Mouse (Mus musculus) limb, embryonic 11.5 days (tissue): ENCODE results near the gene Dbnl. TPM values are rescaled to one million over a fixed set of nuclear protein-coding genes. Genes with fewer than 3 reads are reported as not detected.

ENCODE experiments used
- ATAC-seq: fragments of 200-750 bp; cut with Nextera tagmentation; 2 replicates; pipeline ENCODE4 v1.8.0; 2017; ENCODE audit warnings: low read depth; ENCODE audit not compliant: insufficient number of reproducible peaks, low FRiP score, low TSS enrichment
- DNase-seq: peaks from one replicate; pipeline ENCODE4 v3.0.0-alpha.2; 2015; ENCODE audit warnings: low spot score
- H3K27ac ChIP-seq: fragments of 300-500 bp; sonication (generic); replicated peaks from 2 replicates; pipeline ENCODE4 v1.5.1; 2014; ENCODE audit warnings: low read depth, mild to moderate bottlenecking, low read length
- H3K27me3 ChIP-seq: fragments of 300-500 bp; sonication (generic); 2 replicates; pipeline ENCODE4 v1.6.1; 2014; ENCODE audit warnings: mild to moderate bottlenecking, low read length, mixed read lengths; ENCODE audit not compliant: control insufficient read depth, insufficient read depth
- H3K36me3 ChIP-seq: fragments of 300-500 bp; sonication (generic); 2 replicates; pipeline ENCODE4 v1.6.1; 2014; ENCODE audit warnings: mild to moderate bottlenecking, low read length, moderate library complexity, mixed read lengths; ENCODE audit not compliant: control insufficient read depth, insufficient read depth
- H3K4me1 ChIP-seq: fragments of 300-500 bp; sonication (generic); 2 replicates; pipeline ENCODE4 v1.6.1; 2014; ENCODE audit warnings: low read length, mixed read lengths; ENCODE audit not compliant: control insufficient read depth, insufficient read depth
- H3K4me2 ChIP-seq: fragments of 300-500 bp; sonication (generic); 2 replicates; pipeline ENCODE4 v1.6.1; 2014; ENCODE audit warnings: low read depth, mild to moderate bottlenecking, moderate library complexity; ENCODE audit not compliant: severe bottlenecking
- H3K4me3 ChIP-seq: fragments of 300-500 bp; sonication (generic); 2 replicates; pipeline ENCODE4 v1.5.1; 2014; ENCODE audit warnings: low read depth, low read length
- H3K9ac ChIP-seq: fragments of 300-500 bp; sonication (generic); 2 replicates; pipeline ENCODE4 v1.6.1; 2014; ENCODE audit warnings: mild to moderate bottlenecking, low read length
- H3K9me3 ChIP-seq: fragments of 300-500 bp; sonication (generic); 2 replicates; pipeline ENCODE4 v1.6.1; 2016; ENCODE audit warnings: low read length; ENCODE audit not compliant: control insufficient read depth
- WGBS: fragments of 180-500 bp; shearing (Covaris S2); extraction: QIAGEN DNeasy Blood & Tissue Kit; methylation state at CpG from one replicate; pipeline ENCODE4 v1.1.7; 2014; 5-methylcytosine and 5-hydroxymethylcytosine counted together
- polyA plus RNA-seq: library from polyadenylated mRNA; unstranded; fragments of >200 nt; fragmentation: Nextera tagmentation; extraction: Ambion mirVana; gene quantifications from 2 replicates; pipeline ENCODE4 v1.2.1, GENCODE M21; 2014

Dbnl gene
- polyA plus RNA-seq, 1 experiment from 2014 or later = 127 TPM

- no peaks in the 10 kb centered on the region for H3K27me3 ChIP-seq
- WGBS = 77% methylated on average over 6 of the region's 6 CpGs
- H3K9ac ChIP-seq = peak overlapping the region; percentile 81
- peaks cover 3% of the 10 kb centered on the region; the same call in 1 of the 2 replicates for H3K4me1 ChIP-seq
- peak overlapping the region; percentile 80 for H3K4me2 ChIP-seq
- ATAC-seq (0 out of 2 replicates have a peak, but pooled peaks have one; percentile 4), DNase-seq (no peak)
- H3K4me3 ChIP-seq = peak overlapping the region; percentile 74
- peak overlapping the region; percentile 77; the same call in 1 of the 2 replicates for H3K27ac ChIP-seq
- H3K36me3 ChIP-seq = peaks cover 10% of the 10 kb centered on the region; the same call in 1 of the 2 replicates
- H3K9me3 ChIP-seq = no peaks in the 10 kb centered on the region
Observed at GRCm38 (mm10) chr11:5789071-5789753, 924 bp downstream of the Dbnl start.

DNA sequence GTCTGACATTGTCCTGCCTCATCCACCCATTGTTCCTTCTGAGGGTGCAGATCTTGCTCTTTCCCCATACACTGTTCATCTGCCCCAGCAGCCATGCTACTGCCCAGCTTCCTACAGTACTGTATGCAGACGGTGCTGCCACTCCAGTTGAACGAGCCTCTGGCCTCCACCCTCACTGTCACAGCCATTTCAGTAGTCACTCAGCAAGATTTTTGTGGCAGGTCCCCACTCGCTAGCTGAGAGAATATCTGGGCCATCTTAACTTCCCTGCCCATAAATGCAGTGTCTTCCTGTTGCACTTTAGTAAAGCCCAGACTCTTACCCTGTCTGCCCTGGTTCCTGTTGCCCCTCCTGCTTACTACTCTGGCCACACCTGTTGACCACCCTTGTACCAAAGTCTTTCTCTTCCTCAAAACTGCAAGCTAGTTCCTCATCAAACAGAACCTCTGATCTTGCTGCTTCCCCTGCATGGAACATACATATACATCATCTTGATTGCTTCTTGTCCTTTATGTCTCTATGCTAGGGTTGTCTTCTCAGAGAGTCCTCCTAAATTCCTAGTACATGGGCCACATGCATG, 1.6 kb downstream of the Dbnl start:
- Histone ChIP-seq H3K9me3 (no peaks in the 10 kb centered on the region), H3K4me3 (no peak overlapping the region), H3K9ac (no peak overlapping the region), H3K36me3 (peaks cover 10% of the 10 kb centered on the region; the same call in 1 of the 2 replicates), H3K27me3 (no peaks in the 10 kb centered on the region), H3K27ac (no peak overlapping the region), H3K4me1 (peaks cover 3% of the 10 kb centered on the region; the same call in 1 of the 2 replicates), H3K4me2 (peak overlapping the region; percentile 80; the same call in 1 of the 2 replicates)
- 83% methylated on average over 3 of the region's 3 CpGs for WGBS
- DNase-seq (no peak), ATAC-seq (no peak)

GRCm38 (mm10) chr11:5790431-5790830, 2.1 kb downstream of the Dbnl start:
- H3K4me3 ChIP-seq = no peak overlapping the region
- H3K9me3 ChIP-seq = no peaks in the 10 kb centered on the region
- ATAC-seq = no peak
- no peak overlapping the region for H3K4me2 ChIP-seq
- peaks cover 10% of the 10 kb centered on the region; the same call in 1 of the 2 replicates for H3K36me3 ChIP-seq
- no peaks in the 10 kb centered on the region for H3K27me3 ChIP-seq
- 90% methylated on average over 1 of the region's 1 CpGs for WGBS
- H3K27ac ChIP-seq = no peak overlapping the region
- H3K9ac ChIP-seq = no peak overlapping the region
- peaks cover 3% of the 10 kb centered on the region; the same call in 1 of the 2 replicates for H3K4me1 ChIP-seq
- DNase-seq = no peak

DNA sequence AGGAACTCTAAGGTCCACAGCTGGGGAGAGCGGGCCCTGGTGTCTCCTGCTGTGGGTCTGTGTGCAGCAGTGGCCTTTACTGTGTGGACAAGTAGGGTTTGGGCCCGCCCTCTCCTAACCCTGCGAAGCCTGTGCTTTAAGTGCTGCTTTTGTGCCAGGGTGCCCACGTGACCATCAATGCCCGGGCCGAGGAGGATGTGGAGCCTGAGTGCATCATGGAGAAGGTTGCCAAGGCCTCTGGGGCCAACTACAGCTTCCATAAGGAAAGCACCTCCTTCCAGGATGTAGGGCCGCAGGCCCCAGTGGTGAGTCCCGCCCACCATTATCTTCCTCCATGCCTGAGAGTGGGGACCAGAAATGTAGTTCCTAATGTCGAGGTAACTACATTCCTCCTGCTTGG, 7.0 kb downstream of the Dbnl start:
- no peaks in the 10 kb centered on the region for H3K27me3 ChIP-seq
- no peak overlapping the region for H3K4me3 ChIP-seq
- H3K36me3 ChIP-seq = peaks cover 43% of the 10 kb centered on the region
- H3K9me3 ChIP-seq = no peaks in the 10 kb centered on the region
- H3K4me1 ChIP-seq = no peaks in the 10 kb centered on the region
- no peak for ATAC-seq
- H3K4me2 ChIP-seq = no peak overlapping the region
- no peak overlapping the region for H3K27ac ChIP-seq
- no peak overlapping the region for H3K9ac ChIP-seq
- DNase-seq = no peak
- WGBS = 95% methylated on average over 9 of the region's 9 CpGs

GRCm38 (mm10) chr11:5795706-5796105, 7.4 kb downstream of the Dbnl start:
- Histone ChIP-seq H3K4me2 (no peak overlapping the region), H3K9me3 (no peaks in the 10 kb centered on the region), H3K27me3 (no peaks in the 10 kb centered on the region), H3K9ac (no peak overlapping the region), H3K27ac (no peak overlapping the region), H3K36me3 (peaks cover 47% of the 10 kb centered on the region), H3K4me1 (no peaks in the 10 kb centered on the region), H3K4me3 (no peak overlapping the region)
- no peak for ATAC-seq
- 90% methylated on average over 7 of the region's 7 CpGs for WGBS
- DNase-seq = no peak

- Histone ChIP-seq H3K36me3 (peaks cover 50% of the 10 kb centered on the region), H3K9ac (no peak overlapping the region), H3K27me3 (no peaks in the 10 kb centered on the region), H3K4me1 (no peaks in the 10 kb centered on the region), H3K4me3 (no peak overlapping the region), H3K27ac (no peak overlapping the region), H3K4me2 (no peak overlapping the region), H3K9me3 (no peaks in the 10 kb centered on the region)
- DNase-seq (no peak), ATAC-seq (no peak)
- WGBS = 90% methylated on average over 15 of the region's 15 CpGs
Observed at GRCm38 (mm10) chr11:5796939-5797338, 8.7 kb downstream of the Dbnl start.

DNA sequence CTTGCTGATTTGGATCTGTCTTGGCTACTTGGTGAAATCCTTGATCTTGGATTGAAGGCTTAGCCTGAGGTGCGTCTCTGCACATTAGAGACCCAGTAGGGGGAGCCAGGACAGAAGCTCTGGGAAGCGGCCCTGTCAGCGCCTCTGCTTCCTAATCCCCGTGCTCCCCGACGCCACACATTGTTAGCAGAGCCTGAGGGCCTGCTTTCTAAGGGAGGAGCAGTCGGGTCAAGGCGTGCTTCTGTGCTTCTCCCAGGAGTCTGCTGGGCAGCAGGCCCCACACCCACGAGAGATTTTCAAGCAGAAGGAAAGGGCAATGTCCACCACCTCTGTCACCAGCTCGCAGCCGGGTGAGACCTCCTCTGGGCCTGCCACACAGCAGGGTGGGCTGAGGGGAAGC, 9.1 kb downstream of the Dbnl start:
- H3K4me3 ChIP-seq = no peak overlapping the region
- ATAC-seq (no peak), DNase-seq (no peak)
- WGBS = 73% methylated on average over 11 of the region's 11 CpGs
- no peak overlapping the region for H3K4me2 ChIP-seq
- H3K9me3 ChIP-seq = no peaks in the 10 kb centered on the region
- H3K9ac ChIP-seq = no peak overlapping the region
- H3K27ac ChIP-seq = no peak overlapping the region
- H3K27me3 ChIP-seq = no peaks in the 10 kb centered on the region
- H3K4me1 ChIP-seq = 0 out of 2 replicates have a peak, but pooled peaks cover under 1% of the 10 kb centered on the region
- peaks cover 46% of the 10 kb centered on the region for H3K36me3 ChIP-seq

GRCm38 (mm10) chr11:5797928-5798327, 9.6 kb downstream of the Dbnl start:
- Histone ChIP-seq H3K27me3 (no peaks in the 10 kb centered on the region), H3K9ac (no peak overlapping the region), H3K36me3 (peaks cover 42% of the 10 kb centered on the region), H3K9me3 (no peaks in the 10 kb centered on the region), H3K27ac (no peak overlapping the region), H3K4me2 (no peak overlapping the region), H3K4me3 (no peak overlapping the region), H3K4me1 (0 out of 2 replicates have a peak, but pooled peaks cover 5% of the 10 kb centered on the region)
- WGBS = 83% methylated on average over 5 of the region's 5 CpGs
- DNase-seq = no peak
- no peak for ATAC-seq
